Mouse (Mus musculus): ENCODE data around the gene Abca3. TPM values are rescaled to one million over a fixed set of nuclear protein-coding genes. Genes with fewer than 3 reads are reported as not detected.

Gene Abca3
- polyA plus RNA-seq (2014; fragmentation: Nextera tagmentation; extraction: Ambion mirVana), result 33.0 and 37.1 TPM in 2 replicates

DNA sequence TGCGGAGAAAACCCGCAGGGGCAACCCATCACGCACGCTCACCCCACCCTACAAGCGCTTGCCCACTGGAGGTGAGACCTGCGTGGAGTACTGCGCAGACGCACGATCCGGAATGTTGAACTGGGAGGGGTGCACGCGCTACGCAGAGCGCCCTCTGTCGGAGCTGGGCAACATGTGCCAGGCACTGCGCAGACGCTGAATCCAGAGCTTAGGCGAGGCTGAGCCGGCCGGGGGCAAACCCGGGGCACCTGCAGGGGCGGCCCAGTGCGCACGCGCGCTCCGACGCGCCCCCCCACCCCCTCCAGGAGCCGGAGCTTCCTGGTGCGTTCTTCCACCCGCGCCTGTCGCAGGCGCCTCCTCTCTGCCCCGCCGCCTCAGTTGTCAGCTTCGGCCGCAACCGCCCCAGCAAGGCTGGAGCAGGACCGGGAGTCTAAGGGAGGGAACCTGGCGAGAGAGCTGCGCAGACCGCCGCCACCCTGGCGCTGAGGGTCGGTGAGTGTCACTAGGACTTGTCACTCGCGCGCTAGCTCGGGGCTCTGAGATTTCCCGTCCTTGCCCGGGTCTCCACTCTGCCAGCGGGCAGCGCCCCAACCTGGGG is at the start of gene Abca3:
Gene Abca3, plus strand, starts transcription at position 191 of the 598 bp plus-strand sequence.
- Histone ChIP-seq H3K27ac (ENCODE audit: low read depth, low read length) (peak within 1 kb of the TSS; percentile 70; the same call in 1 of the 2 replicates), H3K9ac (replicated peaks; ENCODE audit: low read depth, low read length) (peak within 1 kb of the TSS; percentile 78), H3K9me3 (ENCODE audit: control insufficient read depth, low read length) (no peaks in the 10 kb centered on the region), H3K4me2 (ENCODE audit: low read depth, low read length) (peak within 1 kb of the TSS; percentile 80), H3K36me3 (ENCODE audit: control insufficient read depth, insufficient read depth, low read length) (no peaks in the 10 kb centered on the region), H3K4me3 (ENCODE audit: low read depth, low read length) (peak within 1 kb of the TSS; percentile 70), H3K27me3 (ENCODE audit: control insufficient read depth, insufficient read depth, low read length) (peaks cover 3% of the 10 kb centered on the region; the same call in 1 of the 2 replicates), H3K4me1 (ENCODE audit: control insufficient read depth, insufficient read depth, low read length) (peaks cover 17% of the 10 kb centered on the region)
- WGBS, result under 1% methylated on average over 49 of the region's 55 CpGs
- ATAC-seq (ENCODE audit: low read depth), result peak; percentile 98

DNA sequence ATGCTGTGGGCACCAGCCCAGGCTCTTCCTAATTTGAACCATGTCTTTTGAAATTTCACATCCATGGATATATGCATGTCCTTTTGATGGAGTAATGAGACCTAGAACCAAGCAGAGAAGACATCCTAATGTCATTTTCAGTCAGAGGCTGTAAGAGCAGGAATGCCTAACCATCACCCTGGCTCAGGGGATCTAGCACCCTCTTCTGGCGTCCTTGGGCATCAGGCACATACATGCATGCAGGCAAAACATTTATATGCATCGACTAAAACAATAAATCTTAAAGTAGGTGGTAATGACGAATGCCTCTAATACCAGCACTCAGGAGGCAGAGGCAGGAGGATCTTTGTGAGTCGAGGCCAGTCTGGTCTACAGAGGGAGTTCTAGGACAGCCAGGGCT is 44.2 kb upstream of the Abca3 start:
- no peak overlapping the region for H3K4me2 ChIP-seq (ENCODE audit: low read depth, low read length)
- no peak overlapping the region for H3K27ac ChIP-seq (ENCODE audit: low read depth, low read length)
- H3K36me3 ChIP-seq (ENCODE audit: control insufficient read depth, insufficient read depth, low read length), result no peaks in the 10 kb centered on the region
- ATAC-seq (ENCODE audit: low read depth), result no peak
- no peak overlapping the region for H3K9ac ChIP-seq (replicated peaks; ENCODE audit: low read depth, low read length)
- no peaks in the 10 kb centered on the region for H3K27me3 ChIP-seq (ENCODE audit: control insufficient read depth, insufficient read depth, low read length)
- 55% methylated on average over 4 of the region's 4 CpGs for WGBS
- no peak overlapping the region for H3K4me3 ChIP-seq (ENCODE audit: low read depth, low read length)
- no peaks in the 10 kb centered on the region for H3K9me3 ChIP-seq (ENCODE audit: control insufficient read depth, low read length)
- H3K4me1 ChIP-seq (ENCODE audit: control insufficient read depth, insufficient read depth, low read length), result no peaks in the 10 kb centered on the region

DNA sequence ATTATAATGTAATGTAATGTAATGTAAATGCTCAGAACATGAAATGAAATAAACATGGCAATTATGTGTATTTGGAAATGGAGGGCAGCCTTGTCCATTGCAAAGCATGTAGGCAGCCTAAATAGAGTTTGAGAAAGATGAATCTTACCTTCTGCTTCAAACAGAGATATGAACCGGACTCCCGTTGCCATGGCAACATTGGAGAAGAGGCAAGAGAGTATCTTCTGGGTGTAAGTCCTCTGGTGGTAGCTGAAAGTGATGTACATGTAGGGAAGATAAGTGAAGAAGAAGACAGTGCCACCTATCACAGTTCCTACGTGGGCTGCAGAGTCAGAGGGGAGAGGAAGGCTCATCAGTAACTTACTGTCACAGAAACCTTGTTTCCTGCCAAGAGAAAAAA is 30.9 kb upstream of the Abca3 start:
- Histone ChIP-seq H3K9ac (replicated peaks; ENCODE audit: low read depth, low read length) (no peak overlapping the region), H3K4me1 (ENCODE audit: control insufficient read depth, insufficient read depth, low read length) (no peaks in the 10 kb centered on the region), H3K27me3 (ENCODE audit: control insufficient read depth, insufficient read depth, low read length) (no peaks in the 10 kb centered on the region), H3K9me3 (ENCODE audit: control insufficient read depth, low read length) (no peaks in the 10 kb centered on the region), H3K36me3 (ENCODE audit: control insufficient read depth, insufficient read depth, low read length) (no peaks in the 10 kb centered on the region), H3K27ac (ENCODE audit: low read depth, low read length) (no peak overlapping the region), H3K4me3 (ENCODE audit: low read depth, low read length) (no peak overlapping the region), H3K4me2 (ENCODE audit: low read depth, low read length) (no peak overlapping the region)
- no peak for ATAC-seq (ENCODE audit: low read depth)
- 87% methylated on average over 3 of the region's 3 CpGs for whole genome bisulfite sequencing

DNA sequence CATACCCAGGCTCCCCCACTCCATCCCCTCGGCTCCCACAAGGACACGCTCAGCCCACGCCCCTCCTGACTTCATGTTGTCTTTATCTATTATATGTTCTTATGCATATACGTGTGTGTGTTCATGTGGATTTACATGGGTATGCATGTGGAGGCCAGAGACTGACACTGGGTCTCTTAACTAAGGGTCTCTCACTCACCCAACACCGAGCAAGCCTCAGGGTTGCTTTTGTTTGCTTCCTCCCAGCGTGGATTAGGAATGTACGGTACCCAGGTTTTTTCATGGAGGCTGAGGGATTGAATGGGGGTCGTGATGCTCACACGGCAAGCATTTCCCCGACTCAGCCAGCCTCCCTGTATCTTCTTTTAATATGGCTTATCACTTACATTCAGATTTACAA is 26.7 kb upstream of the Abca3 start:
- Histone ChIP-seq H3K27ac (ENCODE audit: low read depth, low read length) (no peak overlapping the region), H3K27me3 (ENCODE audit: control insufficient read depth, insufficient read depth, low read length) (no peaks in the 10 kb centered on the region), H3K4me2 (ENCODE audit: low read depth, low read length) (no peak overlapping the region), H3K9ac (replicated peaks; ENCODE audit: low read depth, low read length) (no peak overlapping the region), H3K9me3 (ENCODE audit: control insufficient read depth, low read length) (no peaks in the 10 kb centered on the region), H3K36me3 (ENCODE audit: control insufficient read depth, insufficient read depth, low read length) (no peaks in the 10 kb centered on the region), H3K4me3 (ENCODE audit: low read depth, low read length) (no peak overlapping the region), H3K4me1 (ENCODE audit: control insufficient read depth, insufficient read depth, low read length) (no peaks in the 10 kb centered on the region)
- 89% methylated on average over 10 of the region's 10 CpGs for WGBS
- ATAC-seq (ENCODE audit: low read depth), result no peak

DNA sequence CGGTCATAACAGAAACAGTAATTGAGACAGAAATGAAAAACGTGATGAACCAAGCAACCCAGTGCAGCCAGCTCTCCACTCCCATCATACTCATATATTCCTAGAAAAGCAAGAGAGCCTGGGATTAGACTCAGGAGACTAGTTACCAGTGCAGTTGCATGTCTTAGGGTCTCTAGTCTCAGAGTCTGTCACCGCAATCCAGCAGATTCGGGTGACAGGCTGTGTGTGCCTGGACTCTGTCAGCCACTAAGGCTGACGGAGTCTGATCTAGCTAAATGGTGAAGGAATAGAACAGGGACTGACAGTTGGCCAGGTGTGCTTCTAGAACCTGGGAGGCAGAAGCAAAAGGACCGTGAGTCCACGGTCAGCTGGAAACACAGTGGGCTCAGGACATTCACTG is 24.1 kb upstream of the Abca3 start:
- no peaks in the 10 kb centered on the region for H3K9me3 ChIP-seq (ENCODE audit: control insufficient read depth, low read length)
- no peak overlapping the region for H3K27ac ChIP-seq (ENCODE audit: low read depth, low read length)
- no peak overlapping the region for H3K4me2 ChIP-seq (ENCODE audit: low read depth, low read length)
- no peak for ATAC-seq (ENCODE audit: low read depth)
- no peaks in the 10 kb centered on the region for H3K4me1 ChIP-seq (ENCODE audit: control insufficient read depth, insufficient read depth, low read length)
- H3K36me3 ChIP-seq (ENCODE audit: control insufficient read depth, insufficient read depth, low read length), result no peaks in the 10 kb centered on the region
- 86% methylated on average over 7 of the region's 7 CpGs for WGBS
- no peak overlapping the region for H3K4me3 ChIP-seq (ENCODE audit: low read depth, low read length)
- H3K27me3 ChIP-seq (ENCODE audit: control insufficient read depth, insufficient read depth, low read length), result no peaks in the 10 kb centered on the region
- no peak overlapping the region for H3K9ac ChIP-seq (replicated peaks; ENCODE audit: low read depth, low read length)

DNA sequence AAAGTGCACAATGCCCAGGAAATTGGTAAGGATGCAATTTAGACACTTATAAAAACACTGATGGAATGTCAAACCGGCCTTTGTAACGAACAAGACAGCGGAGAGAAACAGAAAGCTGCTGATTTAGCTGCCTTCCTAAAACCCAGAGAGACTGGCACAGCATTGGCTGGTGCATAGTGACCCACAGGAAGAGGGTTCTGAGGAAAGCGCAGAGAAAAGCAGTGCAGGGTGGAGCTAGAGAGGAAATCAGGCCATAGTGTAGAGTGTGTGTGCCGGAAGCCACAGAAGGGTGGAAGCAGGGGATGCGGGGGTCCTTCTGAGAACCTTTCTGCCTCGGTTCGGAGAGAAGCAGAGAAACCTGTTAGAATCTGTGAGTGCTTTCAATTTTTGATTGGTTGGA is 7.1 kb upstream of the Abca3 start:
- Histone ChIP-seq H3K4me2 (ENCODE audit: low read depth, low read length) (no peak overlapping the region), H3K4me1 (ENCODE audit: control insufficient read depth, insufficient read depth, low read length) (no peaks in the 10 kb centered on the region), H3K4me3 (ENCODE audit: low read depth, low read length) (no peak overlapping the region), H3K9me3 (ENCODE audit: control insufficient read depth, low read length) (no peaks in the 10 kb centered on the region), H3K36me3 (ENCODE audit: control insufficient read depth, insufficient read depth, low read length) (no peaks in the 10 kb centered on the region), H3K27me3 (ENCODE audit: control insufficient read depth, insufficient read depth, low read length) (peaks cover 3% of the 10 kb centered on the region; the same call in 1 of the 2 replicates), H3K9ac (replicated peaks; ENCODE audit: low read depth, low read length) (no peak overlapping the region), H3K27ac (ENCODE audit: low read depth, low read length) (no peak overlapping the region)
- WGBS, result 88% methylated on average over 8 of the region's 8 CpGs
- no peak for ATAC-seq (ENCODE audit: low read depth)

DNA sequence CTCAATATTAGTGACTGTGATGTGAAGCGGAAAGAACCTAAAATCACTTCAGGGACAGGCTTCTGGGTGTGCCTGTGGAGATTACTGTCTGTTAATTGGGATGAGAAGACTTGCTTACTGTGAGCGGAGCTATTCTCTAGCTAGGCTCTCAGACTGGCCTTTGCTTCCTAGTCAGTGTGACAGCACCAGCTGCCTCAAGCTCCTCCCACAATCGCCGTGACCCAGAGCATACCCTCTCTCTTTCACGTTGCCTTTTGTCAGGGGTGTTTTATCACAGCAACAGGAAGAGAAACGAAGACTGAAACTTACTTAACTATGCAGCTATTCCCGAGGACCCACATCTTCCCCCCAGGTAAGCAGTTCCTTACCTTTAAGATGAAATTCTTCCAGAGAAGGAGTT is 4.9 kb upstream of the Abca3 start:
- Histone ChIP-seq H3K9ac (replicated peaks; ENCODE audit: low read depth, low read length) (no peak overlapping the region), H3K4me2 (ENCODE audit: low read depth, low read length) (no peak overlapping the region), H3K27ac (ENCODE audit: low read depth, low read length) (no peak overlapping the region), H3K27me3 (ENCODE audit: control insufficient read depth, insufficient read depth, low read length) (peaks cover 3% of the 10 kb centered on the region; the same call in 1 of the 2 replicates), H3K36me3 (ENCODE audit: control insufficient read depth, insufficient read depth, low read length) (no peaks in the 10 kb centered on the region), H3K4me1 (ENCODE audit: control insufficient read depth, insufficient read depth, low read length) (no peaks in the 10 kb centered on the region), H3K9me3 (ENCODE audit: control insufficient read depth, low read length) (no peaks in the 10 kb centered on the region), H3K4me3 (ENCODE audit: low read depth, low read length) (no peak overlapping the region)
- no peak for ATAC-seq (ENCODE audit: low read depth)
- 45% methylated on average over 7 of the region's 7 CpGs for WGBS

DNA sequence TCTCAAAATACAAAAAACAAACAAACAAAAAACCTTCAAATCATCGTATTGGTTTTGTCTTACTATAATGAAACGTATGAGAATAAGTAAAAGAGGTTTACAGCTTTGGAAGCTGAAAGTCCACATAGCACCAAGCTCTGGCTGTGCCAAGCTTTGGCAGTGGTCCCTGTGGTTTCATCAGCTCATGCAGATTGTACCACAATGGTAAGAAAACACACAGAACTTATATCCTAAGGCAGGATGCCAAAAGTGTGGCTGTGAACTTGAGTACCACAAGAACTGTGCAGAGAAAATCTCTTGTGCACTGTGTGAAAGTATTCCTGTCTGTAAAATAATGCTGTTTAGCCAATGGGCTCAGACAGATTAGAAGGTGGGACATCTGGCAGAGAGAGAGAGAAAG is 2.6 kb upstream of the Abca3 start:
- no peak for ATAC-seq (ENCODE audit: low read depth)
- Histone ChIP-seq H3K27ac (ENCODE audit: low read depth, low read length) (no peak overlapping the region), H3K4me2 (ENCODE audit: low read depth, low read length) (no peak overlapping the region), H3K27me3 (ENCODE audit: control insufficient read depth, insufficient read depth, low read length) (peaks cover 3% of the 10 kb centered on the region; the same call in 1 of the 2 replicates), H3K9me3 (ENCODE audit: control insufficient read depth, low read length) (no peaks in the 10 kb centered on the region), H3K4me1 (ENCODE audit: control insufficient read depth, insufficient read depth, low read length) (peaks cover 14% of the 10 kb centered on the region), H3K4me3 (ENCODE audit: low read depth, low read length) (no peak overlapping the region), H3K36me3 (ENCODE audit: control insufficient read depth, insufficient read depth, low read length) (no peaks in the 10 kb centered on the region), H3K9ac (replicated peaks; ENCODE audit: low read depth, low read length) (no peak overlapping the region)
- 78% methylated on average over 2 of the region's 2 CpGs for WGBS

DNA sequence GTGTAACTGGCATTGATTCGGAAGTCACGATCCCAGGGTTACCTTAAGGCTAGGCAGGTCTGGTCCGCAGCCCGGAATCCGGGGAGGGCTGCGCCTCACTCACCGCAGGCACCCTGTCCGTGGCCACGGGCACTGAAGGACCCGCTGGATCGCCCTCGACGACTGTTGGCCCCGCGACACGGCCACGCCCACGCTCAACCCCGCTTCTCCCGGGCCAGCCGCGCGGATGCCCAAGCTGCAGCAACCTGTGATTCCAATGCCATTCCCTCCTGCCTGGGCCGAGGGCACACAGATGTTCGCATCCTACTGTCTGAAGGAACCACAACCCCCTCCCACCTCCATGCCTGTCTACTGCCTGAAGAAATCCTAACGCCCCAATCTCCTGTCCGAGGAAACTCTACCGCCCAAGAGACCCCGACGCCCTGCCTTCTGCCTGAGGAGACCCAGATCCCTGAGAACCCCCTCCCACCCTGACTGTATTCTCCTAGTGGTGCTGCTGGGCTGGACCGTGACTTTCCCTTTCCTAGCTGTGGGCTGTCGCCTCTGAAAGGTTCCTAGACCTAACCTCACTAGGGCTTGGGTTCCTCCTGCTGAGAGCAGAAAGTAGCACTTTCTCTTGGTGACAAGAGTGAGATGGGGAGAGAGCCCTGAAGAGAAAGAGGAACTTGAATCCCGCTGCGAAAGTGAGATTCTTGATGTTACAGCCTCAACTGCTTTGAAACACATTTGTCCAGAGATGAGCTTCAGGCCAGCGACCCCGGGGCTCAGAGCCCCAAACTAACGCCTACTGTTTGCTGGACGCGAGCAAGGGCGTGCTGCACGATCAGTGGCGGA is 607 bp upstream of the Abca3 start, which contains the start of gene Abca17:
Gene Abca17, minus strand, starts transcription at position 143 of the 834 bp plus-strand sequence.
- WGBS, result 2% methylated on average over 41 of the region's 42 CpGs
- peak; percentile 44 for ATAC-seq (ENCODE audit: low read depth)
- H3K4me1 ChIP-seq (ENCODE audit: control insufficient read depth, insufficient read depth, low read length), result peaks cover 17% of the 10 kb centered on the region
- 0 out of 2 replicates have a peak within 1 kb of the TSS, but pooled peaks have one; percentile 18 for H3K27ac ChIP-seq (ENCODE audit: low read depth, low read length)
- peak within 1 kb of the TSS; percentile 78 for H3K9ac ChIP-seq (replicated peaks; ENCODE audit: low read depth, low read length)
- H3K4me2 ChIP-seq (ENCODE audit: low read depth, low read length), result peak within 1 kb of the TSS; percentile 80
- no peaks in the 10 kb centered on the region for H3K36me3 ChIP-seq (ENCODE audit: control insufficient read depth, insufficient read depth, low read length)
- no peaks in the 10 kb centered on the region for H3K9me3 ChIP-seq (ENCODE audit: control insufficient read depth, low read length)
- H3K27me3 ChIP-seq (ENCODE audit: control insufficient read depth, insufficient read depth, low read length), result peaks cover 3% of the 10 kb centered on the region; the same call in 1 of the 2 replicates
- H3K4me3 ChIP-seq (ENCODE audit: low read depth, low read length), result peak within 1 kb of the TSS; percentile 70
